Mouse (Mus musculus) right cerebral cortex, postnatal 36 days (tissue): ENCODE results near the gene Zfp846.
A peak's percentile ranks its signal among the peaks of the same experiment; 100 is the strongest.

Source experiments
- DNase-seq, 2 experiments: peaks; one replicate each; pipeline ENCODE4 v3.0.0; 2022; ENCODE audit warnings: low spot score in 2 of 2, mixed read lengths in 1 of 2

The Zfp846 gene

GRCm38 (mm10) chr9:20636790-20637189, 55.7 kb downstream of the Zfp846 start:
- DNase-seq = no peak

- DNase-seq = no peak
Observed at GRCm38 (mm10) chr9:20638552-20638951, 57.5 kb downstream of the Zfp846 start.

- no peak for DNase-seq
Observed at GRCm38 (mm10) chr9:20639486-20639885, 58.4 kb downstream of the Zfp846 start.

GRCm38 (mm10) chr9:20641501-20641900, 60.4 kb downstream of the Zfp846 start:
- DNase-seq = no peak

GRCm38 (mm10) chr9:20642101-20642895, 61.2 kb downstream of the Zfp846 start, which contains the start of gene Ubl5:
Gene Ubl5, plus strand, starts transcription at chr9:20642878.
- no peak for DNase-seq

- DNase-seq = no peak
Observed at GRCm38 (mm10) chr9:20642896-20643466, 61.9 kb downstream of the Zfp846 start.

GRCm38 (mm10) chr9:20643781-20644180, 62.7 kb downstream of the Zfp846 start:
- no peak for DNase-seq

GRCm38 (mm10) chr9:20644360-20645081, 63.4 kb downstream of the Zfp846 start, which contains the start of gene Fbxl12:
Gene Fbxl12, minus strand, starts transcription at chr9:20644767.
- DNase-seq = peak in 1 of 2 experiments; percentile 68

GRCm38 (mm10) chr9:20645121-20645520, 64.0 kb downstream of the Zfp846 start:
- DNase-seq = no peak

- peak; percentile 100 for DNase-seq
Observed at GRCm38 (mm10) chr9:20651602-20652259, 70.6 kb downstream of the Zfp846 start, which contains the start of gene Pin1. Gene Pin1, plus strand, starts transcription at chr9:20652095.

- no peak for DNase-seq
Observed at GRCm38 (mm10) chr9:20652260-20652658, 71.2 kb downstream of the Zfp846 start.

- DNase-seq = no peak
Observed at GRCm38 (mm10) chr9:20653859-20654258, 72.8 kb downstream of the Zfp846 start.
